Mouse (Mus musculus) gastrocnemius, postnatal 25 days (tissue): Measurements from ENCODE around the gene Wscd1. TPM values are rescaled to one million over a fixed set of nuclear protein-coding genes. Genes with fewer than 3 reads are reported as not detected.

Source experiments
- DNase-seq: peaks from one replicate; pipeline ENCODE4 v3.0.0; 2022
- total RNA-seq, 2 experiments: library from RNA; stranded (reverse); gene quantifications; 1 replicate in 1 of 2; 2 replicates in 1 of 2; pipeline ENCODE4 v1.2.3; 2021

Gene Wscd1
- total RNA-seq, 2 experiments from 2014 or later: 2.6 to 3.1 TPM

GRCm38 (mm10) chr11:71822031-71822430, 72.3 kb downstream of the Wscd1 start:
- DNase-seq: no peak

GRCm38 (mm10) chr11:71824971-71825370, 75.3 kb downstream of the Wscd1 start:
- DNase-seq: no peak
